In genomic region chr10:130318720-130319119, GRCm38 (mm10) we compare ENCODE assay signal across 20 mouse cellular contexts. TPM values are rescaled to one million over a fixed set of nuclear protein-coding genes. Genes with fewer than 3 reads are reported as not detected.
"Had no signal": no experiment of that assay in that cellular context is flagged by ENCODE, and none has a peak within 500 bp of the region (broad histone marks: within the 10 kb centered on the region; RNA-seq: fewer than 3 reads in every experiment).

No protein-coding gene starts in this region.

- DNase-seq: kidney, adult 18-20 months; kidney, postnatal 10 days; kidney, postnatal 4 days; left cerebral cortex, postnatal 4 days; midbrain, embryonic 14.5 days; right cerebral cortex, adult 18-20 months; right cerebral cortex, postnatal 25 days; thymus, adult 2 months; thymus, postnatal 36 days had no signal

- H3K4me2 ChIP-seq: limb, embryonic 13.5 days; liver, embryonic 15.5 days; lung, embryonic 15.5 days; stomach, embryonic 15.5 days had no signal

- H3K27ac ChIP-seq: layer of hippocampus, adult 2 months; limb, embryonic 13.5 days; liver, embryonic 15.5 days; lung, embryonic 15.5 days; midbrain, embryonic 10.5 days; stomach, embryonic 15.5 days had no signal

- H3K9me3 ChIP-seq: limb, embryonic 13.5 days; liver, embryonic 15.5 days; lung, embryonic 15.5 days; midbrain, embryonic 10.5 days; stomach, embryonic 15.5 days had no signal

- H3K4me3 ChIP-seq: layer of hippocampus, adult 2 months; limb, embryonic 13.5 days; liver, embryonic 15.5 days; lung, embryonic 15.5 days; midbrain, embryonic 10.5 days; stomach, embryonic 15.5 days had no signal

- H3K9ac ChIP-seq: limb, embryonic 13.5 days; liver, embryonic 15.5 days; lung, embryonic 15.5 days; stomach, embryonic 15.5 days had no signal

- H3K27me3 ChIP-seq: limb, embryonic 13.5 days; liver, embryonic 15.5 days; lung, embryonic 15.5 days; stomach, embryonic 15.5 days had no signal

- H3K36me3 ChIP-seq: limb, embryonic 13.5 days; liver, embryonic 15.5 days; lung, embryonic 15.5 days; midbrain, embryonic 10.5 days; stomach, embryonic 15.5 days had no signal

- H3K4me1 ChIP-seq: limb, embryonic 13.5 days; liver, embryonic 15.5 days; lung, embryonic 15.5 days; midbrain, embryonic 10.5 days; stomach, embryonic 15.5 days had no signal

RNA-seq across cellular contexts. Expression of gene Tespa1, which starts 4.0 kb away (rescaled TPM):
- polyA plus RNA-seq: kidney, embryonic 14.5 days; midbrain, embryonic 10.5 days; neural tube, embryonic 14.5 days; testis, adult 2 months had no signal

RNA-seq across cellular contexts. Expression of gene Neurod4, which starts 38.7 kb away (rescaled TPM):
- total RNA-seq: left cerebral cortex, postnatal 4 days; liver, adult 2 months had no signal
- polyA plus RNA-seq: kidney, embryonic 14.5 days; limb, embryonic 13.5 days; liver, adult 2 months; liver, embryonic 15.5 days; lung, embryonic 15.5 days; small intestine, adult 2 months; testis, adult 2 months; thymus, adult 2 months had no signal
